Mouse (Mus musculus) embryonic stem cell, embryonic (primary cell): ENCODE results near the gene Snrpb.

ENCODE experiments used
- CTCF ChIA-PET, 4 experiments: fragments of 300-600 bp in 2 of 4; fragments of 350-600 bp in 2 of 4; sonication (Branson Sonifier 250); formaldehyde crosslinking; loops; one replicate each; lab custom pipeline; 2022; ENCODE audit warnings: inconsistent platforms in 2 of 4; lab: Charles Lee
- POLR2A ChIA-PET, 4 experiments: fragments of 300-600 bp in 2 of 4; fragments of 350-600 bp in 2 of 4; sonication (Branson Sonifier 250); formaldehyde crosslinking; loops; one replicate each; lab custom pipeline; 2022; ENCODE audit warnings: antibody characterized with exemption in 4 of 4, inconsistent platforms in 1 of 4; lab: Charles Lee

Snrpb gene

GRCm38 (mm10) chr2:130178706-130179506 is at the start of gene Snrpb:
Gene Snrpb, minus strand, starts transcription at chr2:130179403.
- POLR2A ChIA-PET: interaction anchor here (0.6 to 11.5 kb wide), 92 partner anchors 8 to 1211 kb away, joined by 3 to 182 read pairs (median 4); partner anchors contain the start of genes Nop56 (in 3 of the 4), Ebf4 (in 2 of the 4), Idh3b (in 2 of the 4) and Slc4a11 (in 2 of the 4)
- CTCF ChIA-PET: no interaction called here

GRCm38 (mm10) chr2:130211581-130211980 is 32.4 kb upstream of the Snrpb start:
- ChIA-PET POLR2A (no interaction called here), CTCF (no interaction called here)

- ChIA-PET POLR2A (no interaction called here), CTCF (no interaction called here)
Measured at GRCm38 (mm10) chr2:130209636-130210035, 30.4 kb upstream of the Snrpb start.

- POLR2A ChIA-PET: interaction anchor here in 1 of 4 experiments (0.7 to 1.3 kb wide), 3 partner anchors 11 to 45 kb away, joined by 3 read pairs; partner anchors contain the start of gene Snrpb
- CTCF ChIA-PET: interaction anchor here in 3 of 4 experiments (0.6 to 1.0 kb wide), 4 partner anchors 60 to 661 kb away, joined by 3 to 4 read pairs (median 3); partner anchors contain the start of gene Idh3b (in 1 of the 3)
Measured at GRCm38 (mm10) chr2:130207996-130208395, 28.8 kb upstream of the Snrpb start.

GRCm38 (mm10) chr2:130207376-130207775 is 28.2 kb upstream of the Snrpb start:
- CTCF ChIA-PET: interaction anchor here in 1 of 4 experiments (0.6 kb wide), 1 partner anchor 660 kb away, joined by 3 read pairs; no protein-coding TSS in a partner anchor

GRCm38 (mm10) chr2:130200961-130201360 is 21.8 kb upstream of the Snrpb start:
- CTCF ChIA-PET: interaction anchor here in 1 of 4 experiments (0.7 kb wide), 1 partner anchor 622 kb away, joined by 6 read pairs; no protein-coding TSS in a partner anchor
- POLR2A ChIA-PET: interaction anchor here in 1 of 4 experiments (0.6 to 1.7 kb wide), 3 partner anchors 73 to 183 kb away, joined by 3 to 4 read pairs (median 3); partner anchors contain the start of gene Nop56

More at GRCm38 (mm10) chr2:130207376-130207775, 28.2 kb upstream of the Snrpb start:
- POLR2A ChIA-PET: interaction anchor here in 1 of 4 experiments (1.3 kb wide), 1 partner anchor 28 kb away, joined by 3 read pairs; the partner anchor contains the start of gene Snrpb

GRCm38 (mm10) chr2:130194894-130195293 is 15.7 kb upstream of the Snrpb start, which contains the start of gene Tmc2:
Gene Tmc2, plus strand, starts transcription at chr2:130195194.
- ChIA-PET CTCF (interaction anchor here in 1 of 4 experiments (1.2 kb wide), 1 partner anchor 26 kb away, joined by 3 read pairs; no protein-coding TSS in a partner anchor), POLR2A (interaction anchor here in 2 of 4 experiments (1.1 to 1.7 kb wide), 3 partner anchors 15 to 20 kb away, joined by 3 to 5 read pairs (median 4); partner anchors contain the start of gene Snrpb (in 2 of the 2))

GRCm38 (mm10) chr2:130188391-130188790 is 9.2 kb upstream of the Snrpb start:
- POLR2A ChIA-PET: interaction anchor here (0.5 to 3.5 kb wide), 8 partner anchors 9 to 173 kb away, joined by 3 to 33 read pairs (median 4); partner anchors contain the start of gene Snrpb (in 3 of the 4)
- CTCF ChIA-PET: no interaction called here

- ChIA-PET POLR2A (interaction anchor here (0.6 to 11.5 kb wide), 83 partner anchors 8 to 1195 kb away, joined by 3 to 182 read pairs (median 4); partner anchors contain the start of genes Nop56 (in 3 of the 4), Ebf4 (in 2 of the 4), Idh3b (in 2 of the 4) and Slc4a11 (in 2 of the 4)), CTCF (no interaction called here)
Measured at GRCm38 (mm10) chr2:130179507-130180019, 360 bp upstream of the Snrpb start.

GRCm38 (mm10) chr2:130178381-130178705 is 860 bp downstream of the Snrpb start:
- CTCF ChIA-PET: no interaction called here
- POLR2A ChIA-PET: interaction anchor here (0.6 to 11.5 kb wide), 43 partner anchors 9 to 1210 kb away, joined by 3 to 182 read pairs (median 5); partner anchors contain the start of genes Ebf4 (in 2 of the 4), Nop56 (in 2 of the 4), Idh3b (in 1 of the 4) and Mrps26 (in 1 of the 4)

- POLR2A ChIA-PET: interaction anchor here in 3 of 4 experiments (0.6 to 11.5 kb wide), 12 partner anchors 10 to 377 kb away, joined by 3 to 182 read pairs (median 4); partner anchors contain the start of genes Nop56 (in 2 of the 3) and Stk35 (in 1 of the 3)
- CTCF ChIA-PET: interaction anchor here in 1 of 4 experiments (1.6 kb wide), 1 partner anchor 10 kb away, joined by 3 read pairs; no protein-coding TSS in a partner anchor
Measured at GRCm38 (mm10) chr2:130176820-130177219, 2.4 kb downstream of the Snrpb start.

- ChIA-PET CTCF (no interaction called here), POLR2A (interaction anchor here in 3 of 4 experiments (0.6 to 11.5 kb wide), 16 partner anchors 4 to 990 kb away, joined by 3 to 182 read pairs (median 4); partner anchors contain the start of genes Snrpb (in 2 of the 3) and Nop56 (in 1 of the 3))
Measured at GRCm38 (mm10) chr2:130171674-130172073, 7.5 kb downstream of the Snrpb start.

- CTCF ChIA-PET: interaction anchor here (0.6 to 2.6 kb wide), 4 partner anchors 64 to 269 kb away, joined by 3 to 15 read pairs (median 9); no protein-coding TSS in a partner anchor
- POLR2A ChIA-PET: interaction anchor here (0.7 to 11.3 kb wide), 8 partner anchors 8 to 108 kb away, joined by 3 to 182 read pairs (median 6); partner anchors contain the start of gene Snrpb (in 3 of the 4)
Measured at GRCm38 (mm10) chr2:130167861-130168260, 11.3 kb downstream of the Snrpb start.

GRCm38 (mm10) chr2:130166311-130167214 is 12.6 kb downstream of the Snrpb start:
- ChIA-PET POLR2A (interaction anchor here (0.7 to 11.3 kb wide), 30 partner anchors 8 to 1617 kb away, joined by 3 to 182 read pairs (median 3); partner anchors contain the start of gene Snrpb (in 4 of the 4)), CTCF (interaction anchor here (0.6 to 2.6 kb wide), 19 partner anchors 9 to 1577 kb away, joined by 3 to 15 read pairs (median 3); no protein-coding TSS in a partner anchor)

GRCm38 (mm10) chr2:130162701-130163100 is 16.5 kb downstream of the Snrpb start:
- POLR2A ChIA-PET: interaction anchor here (0.7 to 11.3 kb wide), 9 partner anchors 9 to 515 kb away, joined by 3 to 182 read pairs (median 3); partner anchors contain the start of genes Snrpb (in 3 of the 4), Nop56 (in 1 of the 4), Pced1a (in 1 of the 4) and Vps16 (in 1 of the 4)
- CTCF ChIA-PET: interaction anchor here (0.5 to 1.3 kb wide), 9 partner anchors 81 to 1571 kb away, joined by 3 to 14 read pairs (median 3); no protein-coding TSS in a partner anchor

- ChIA-PET CTCF (interaction anchor here in 1 of 4 experiments (1.5 kb wide), 1 partner anchor 9 kb away, joined by 5 read pairs; no protein-coding TSS in a partner anchor), POLR2A (interaction anchor here in 3 of 4 experiments (1.0 to 4.2 kb wide), 8 partner anchors 8 to 21 kb away, joined by 3 to 19 read pairs (median 6); partner anchors contain the start of gene Snrpb (in 3 of the 3))
Measured at GRCm38 (mm10) chr2:130158088-130158437, 21.1 kb downstream of the Snrpb start.
